Mouse (Mus musculus) ES-E14 (cell line): Measurements from ENCODE around the gene Tex14. TPM values are rescaled to one million over a fixed set of nuclear protein-coding genes. Genes with fewer than 3 reads are reported as not detected.
"Not testable (repeated sequence)": the region's sequence is repeated elsewhere in the genome, so short reads cannot be mapped to it uniquely, and the experiment has no call there.

Experiments
- DNase-seq: peaks from one replicate; pipeline ENCODE4 v3.0.0-alpha.2; 2013; ENCODE audit warnings: low read depth, low spot score
- H3K27ac ChIP-seq: 2 replicates; pipeline ENCODE4 v1.5.1; 2012; ENCODE audit warnings: low read depth, mild to moderate bottlenecking, low read length, moderate library complexity, mixed read lengths; ENCODE audit not compliant: poor library complexity, insufficient read depth, severe bottlenecking
- H3K36me3 ChIP-seq: 2 replicates; pipeline ENCODE4 v1.6.1; 2012; ENCODE audit warnings: mild to moderate bottlenecking, low read length, moderate library complexity, mixed read lengths; ENCODE audit not compliant: control insufficient read depth, poor library complexity, insufficient read depth, severe bottlenecking
- H3K4me1 ChIP-seq, 2 experiments: fragments of 150-350 bp in 1 of 2; sonication (generic) in 1 of 2; 2 replicates each; pipeline ENCODE4 v1.6.1; 2012; ENCODE audit warnings: low read length in 2 of 2, mild to moderate bottlenecking in 1 of 2, mixed read lengths in 1 of 2; ENCODE audit not compliant: control insufficient read depth in 2 of 2, insufficient read depth in 2 of 2, poor library complexity in 1 of 2
- H3K4me3 ChIP-seq, 2 experiments: fragments of 150-350 bp in 1 of 2; sonication (generic) in 1 of 2; 2 replicates each; pipeline ENCODE4 v1.5.1; 2012; ENCODE audit warnings: low read length in 2 of 2, low read depth in 1 of 2, mild to moderate bottlenecking in 1 of 2, mixed read lengths in 1 of 2; ENCODE audit not compliant: insufficient read depth in 1 of 2, poor library complexity in 1 of 2, severe bottlenecking in 1 of 2
- H3K9ac ChIP-seq: 2 replicates; pipeline ENCODE4 v1.6.1; 2012; ENCODE audit warnings: low read depth, mild to moderate bottlenecking, low read length, mixed read lengths; ENCODE audit not compliant: poor library complexity, insufficient read depth, severe bottlenecking
- H3K9me3 ChIP-seq: fragments of 150-350 bp; sonication (generic); 2 replicates; pipeline ENCODE4 v1.6.1; 2012; ENCODE audit warnings: low read depth, mild to moderate bottlenecking, low read length; ENCODE audit not compliant: control insufficient read depth, insufficient read depth
- CHD2 ChIP-seq: IDR thresholded peaks from 2 replicates; pipeline ENCODE4 v1.6.1; 2014; ENCODE audit warnings: mild to moderate bottlenecking, low read depth, low read length, inconsistent platforms
- HCFC1 ChIP-seq: IDR thresholded peaks from 2 replicates; pipeline ENCODE4 v1.6.1; 2012; ENCODE audit warnings: low read length, inconsistent platforms, borderline replicate concordance; ENCODE audit not compliant: insufficient read depth
- MAFK ChIP-seq: IDR thresholded peaks from 2 replicates; pipeline ENCODE4 v1.6.1; 2014; ENCODE audit warnings: mild to moderate bottlenecking, low read depth, low read length, inconsistent platforms; ENCODE audit not compliant: insufficient read depth
- ZC3H11A ChIP-seq: IDR thresholded peaks from 2 replicates; pipeline ENCODE4 v1.6.1; 2012; ENCODE audit warnings: low read depth, mild to moderate bottlenecking, inconsistent platforms, low read length, borderline replicate concordance
- ZNF384 ChIP-seq: IDR thresholded peaks from 2 replicates; pipeline ENCODE4 v1.6.1; 2012; ENCODE audit warnings: low read depth, low read length, inconsistent platforms
- in situ Hi-C, 2 experiments: fragments of 600-800 bp; cut with MboI; formaldehyde crosslinking; loops; one replicate each; pipeline ENCODE4 v1.15.1; 2025; ENCODE audit warnings: low sequenced_read_pairs in 2 of 2, inconsistent platforms in 1 of 2; ENCODE audit not compliant: unreplicated experiment in 2 of 2
- total RNA-seq: library from RNA; depleted of rRNA; stranded (reverse); fragments of 300-350 nt; gene quantifications from 2 replicates; pipeline ENCODE4 v1.2.3, GENCODE M21; 2012

The Tex14 gene
- total RNA-seq, 1 experiment = 11.4 TPM

GRCm38 (mm10) chr11:87460566-87460965 lies 55.7 kb downstream of the Tex14 start:
- Histone ChIP-seq H3K4me1 (peaks cover 0 to 2% of the 10 kb centered on the region in 2 experiments; a peak in 1 of 4 replicates), H3K4me3 (no peak overlapping the region), H3K27ac (no peak overlapping the region), H3K36me3 (no peaks in the 10 kb centered on the region), H3K9me3 (no peaks in the 10 kb centered on the region), H3K9ac (no peak overlapping the region)
- TF ChIP-seq ZNF384 (no peak), CHD2 (no peak), MAFK (no peak), HCFC1 (no peak), ZC3H11A (no peak)
- in situ Hi-C loops = no loop called here
- DNase-seq = no peak

DNA sequence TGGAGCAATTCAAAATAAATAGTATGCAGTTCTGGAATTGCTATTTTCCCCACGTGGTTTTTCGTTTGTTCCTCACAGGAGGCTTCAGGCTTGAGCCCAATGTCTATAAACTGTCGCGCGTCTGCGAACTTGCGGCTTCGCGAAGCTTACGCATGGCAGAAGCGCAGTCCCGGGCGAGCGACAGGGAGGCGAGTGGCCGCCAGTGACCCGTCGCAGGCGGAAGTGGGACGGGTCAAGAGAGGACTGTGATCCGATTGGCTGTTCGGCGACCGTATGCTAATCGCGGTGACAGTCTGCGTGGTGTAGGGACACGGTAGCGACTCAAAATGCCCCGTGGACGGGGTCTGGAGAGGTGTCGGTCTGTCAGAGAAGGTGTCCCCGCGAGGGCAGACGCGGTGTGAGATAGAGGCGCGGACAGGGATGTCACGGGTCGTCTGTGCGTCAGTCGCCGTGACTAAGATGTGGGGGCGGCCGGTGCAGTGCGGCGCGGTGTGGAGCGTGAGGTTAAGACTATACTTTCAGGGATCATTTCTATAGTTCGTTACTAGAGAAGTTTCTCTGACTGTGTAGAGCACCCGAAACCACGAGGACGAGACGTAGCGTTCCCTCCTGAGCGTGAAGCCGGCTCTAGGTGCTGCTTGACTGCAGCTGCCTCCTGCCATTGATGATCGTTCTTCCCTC lies 57.1 kb downstream of the Tex14 start:
- H3K4me1 ChIP-seq, H3K27ac ChIP-seq, DNase-seq, H3K36me3 ChIP-seq, in situ Hi-C loops, H3K9me3 ChIP-seq: not testable (repeated sequence)
- Histone ChIP-seq H3K9ac (peak overlapping the region; percentile 15; the same call in 1 of the 2 replicates), H3K4me3 (peak overlapping the region; percentile 19 to 27; a peak in 3 of 4 replicates)
- TF ChIP-seq HCFC1 = peak; percentile 9; the same call in 1 of the 2 replicates

GRCm38 (mm10) chr11:87462461-87463242 lies 57.8 kb downstream of the Tex14 start:
- Histone ChIP-seq H3K4me1 (peaks cover 0 to 4% of the 10 kb centered on the region in 2 experiments; a peak in 1 of 4 replicates), H3K36me3 (no peaks in the 10 kb centered on the region), H3K9ac (no peak overlapping the region), H3K4me3 (no peak overlapping the region), H3K27ac (no peak overlapping the region), H3K9me3 (no peaks in the 10 kb centered on the region)
- no peak for DNase-seq
- in situ Hi-C loops = no loop called here
- TF ChIP-seq MAFK (no peak), CHD2 (no peak), ZC3H11A (no peak), ZNF384 (no peak), HCFC1 (no peak; the same call in 1 of the 2 replicates)

GRCm38 (mm10) chr11:87463243-87463540 lies 58.3 kb downstream of the Tex14 start:
- in situ Hi-C loops = no loop called here
- DNase-seq = no peak

DNA sequence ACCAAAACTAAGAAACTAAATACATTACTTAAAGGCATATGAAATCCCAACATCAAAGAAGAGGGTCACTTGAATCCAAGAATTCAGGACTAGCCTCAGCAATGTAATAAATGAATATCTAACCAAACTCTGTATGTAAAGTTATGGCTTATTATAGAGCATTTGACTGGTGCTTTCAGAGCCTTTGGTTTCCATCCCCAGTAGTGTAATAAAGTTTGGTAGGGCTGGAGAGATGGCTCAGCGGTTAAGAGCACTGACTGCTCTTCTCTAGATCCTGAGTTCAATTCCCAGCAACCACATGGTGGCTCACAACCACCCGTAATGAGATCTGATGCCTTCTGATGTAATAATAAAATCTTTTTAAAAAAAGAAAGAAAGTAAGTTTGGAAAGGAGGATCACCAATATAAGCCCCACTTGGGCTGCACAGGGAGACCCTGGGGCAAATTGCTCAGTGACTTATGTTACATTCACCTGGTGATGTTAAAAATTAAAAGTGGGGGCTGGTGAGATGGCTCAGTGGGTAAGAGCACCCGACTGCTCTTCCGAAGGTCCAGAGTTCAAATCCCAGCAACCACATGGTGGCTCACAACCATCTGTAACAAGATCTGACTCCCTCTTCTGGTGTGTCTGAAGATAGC lies 59.0 kb downstream of the Tex14 start:
- H3K9ac ChIP-seq, H3K4me3 ChIP-seq, H3K27ac ChIP-seq, H3K4me1 ChIP-seq, DNase-seq, in situ Hi-C loops, H3K36me3 ChIP-seq, H3K9me3 ChIP-seq: not testable (repeated sequence)

More at GRCm38 (mm10) chr11:87463243-87463540, 58.3 kb downstream of the Tex14 start:
- Histone ChIP-seq H3K4me1 (peaks cover 0 to 6% of the 10 kb centered on the region in 2 experiments; a peak in 1 of 4 replicates), H3K9ac (no peak overlapping the region), H3K4me3 (no peak overlapping the region), H3K9me3 (no peaks in the 10 kb centered on the region), H3K36me3 (no peaks in the 10 kb centered on the region), H3K27ac (no peak overlapping the region)
- TF ChIP-seq CHD2 (no peak), HCFC1 (no peak), ZNF384 (no peak), ZC3H11A (no peak), MAFK (no peak)
